Mouse (Mus musculus): ENCODE measurements around the gene Tulp1. TPM values are rescaled to one million over a fixed set of nuclear protein-coding genes. Genes with fewer than 3 reads are reported as not detected.

Gene Tulp1
- polyA plus RNA-seq, 1 experiment from 2014 or later = 3.3 TPM

DNA sequence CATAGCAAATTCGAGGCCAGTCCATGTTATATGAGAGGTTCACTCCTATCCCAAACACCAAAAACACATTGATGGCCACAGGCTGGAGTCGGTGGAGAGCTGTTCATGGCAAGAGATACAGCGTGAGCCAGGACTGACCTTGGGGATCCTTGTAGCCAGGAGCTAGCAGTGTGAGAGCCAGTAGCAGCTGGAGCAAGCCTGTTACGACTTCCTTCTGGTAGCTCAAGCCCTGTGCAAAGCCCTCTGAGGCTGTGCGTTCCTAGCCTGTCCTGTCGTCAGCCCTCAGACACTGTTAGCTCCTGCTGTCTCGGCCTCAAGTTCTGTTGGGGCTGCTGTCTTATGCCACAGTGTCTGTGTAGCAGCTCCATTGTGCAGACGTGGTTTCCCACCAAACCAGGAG is 41.2 kb downstream of the Tulp1 start:
- H3K36me3 ChIP-seq (ENCODE audit: control insufficient read depth, insufficient read depth, low read length) = peaks cover 21% of the 10 kb centered on the region
- WGBS = 90% methylated on average over 8 of the region's 8 CpGs
- H3K27ac ChIP-seq (ENCODE audit: low read depth, low read length) = no peak overlapping the region
- H3K27me3 ChIP-seq (replicated peaks; ENCODE audit: control insufficient read depth, insufficient read depth, low read length) = no peaks in the 10 kb centered on the region
- ATAC-seq (replicated peaks; ENCODE audit: low FRiP score) (no peak), DNase-seq (ENCODE audit: low spot score) (no peak)
- H3K4me3 ChIP-seq (ENCODE audit: low read depth, low read length) = no peak overlapping the region
- no peak overlapping the region for H3K4me2 ChIP-seq
- no peaks in the 10 kb centered on the region for H3K9me3 ChIP-seq (ENCODE audit: control insufficient read depth, low read length)
- H3K9ac ChIP-seq (ENCODE audit: low read depth, low read length) = no peak overlapping the region
- peaks cover 10% of the 10 kb centered on the region for H3K4me1 ChIP-seq (replicated peaks; ENCODE audit: control insufficient read depth, insufficient read depth, low read length)

DNA sequence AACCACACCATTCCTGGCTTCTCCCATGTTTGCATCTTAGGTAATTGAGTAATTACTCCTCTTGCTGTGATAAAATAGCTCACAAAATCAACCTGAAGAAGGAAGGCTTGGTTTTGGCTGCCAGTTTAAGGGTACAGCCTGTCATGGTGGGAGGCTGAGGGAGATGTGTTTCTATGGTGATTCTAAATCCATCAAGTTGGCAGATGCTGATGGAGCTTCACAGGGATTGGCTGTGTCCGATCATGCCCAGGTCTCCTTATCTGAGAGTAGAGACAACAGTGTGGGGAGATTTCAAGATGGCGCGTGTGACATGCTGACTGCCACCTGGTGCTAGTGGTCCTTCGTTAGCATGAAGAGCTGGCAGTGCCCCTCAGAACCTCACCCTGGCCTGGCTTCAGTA is 43.3 kb downstream of the Tulp1 start:
- DNase-seq (ENCODE audit: low spot score) (no peak), ATAC-seq (replicated peaks; ENCODE audit: low FRiP score) (no peak)
- peaks cover 12% of the 10 kb centered on the region for H3K4me1 ChIP-seq (replicated peaks; ENCODE audit: control insufficient read depth, insufficient read depth, low read length)
- WGBS = 90% methylated on average over 4 of the region's 4 CpGs
- H3K27me3 ChIP-seq (replicated peaks; ENCODE audit: control insufficient read depth, insufficient read depth, low read length) = no peaks in the 10 kb centered on the region
- H3K4me3 ChIP-seq (ENCODE audit: low read depth, low read length) = no peak overlapping the region
- H3K9ac ChIP-seq (ENCODE audit: low read depth, low read length) = no peak overlapping the region
- H3K9me3 ChIP-seq (ENCODE audit: control insufficient read depth, low read length) = no peaks in the 10 kb centered on the region
- no peak overlapping the region for H3K4me2 ChIP-seq
- peaks cover 25% of the 10 kb centered on the region for H3K36me3 ChIP-seq (ENCODE audit: control insufficient read depth, insufficient read depth, low read length)
- no peak overlapping the region for H3K27ac ChIP-seq (ENCODE audit: low read depth, low read length)

GRCm38 (mm10) chr17:28317725-28318124 is 47.3 kb downstream of the Tulp1 start:
- Histone ChIP-seq H3K36me3 (ENCODE audit: control insufficient read depth, insufficient read depth, low read length) (peaks cover 25% of the 10 kb centered on the region), H3K4me1 (replicated peaks; ENCODE audit: control insufficient read depth, insufficient read depth, low read length) (peaks cover 30% of the 10 kb centered on the region), H3K27ac (ENCODE audit: low read depth, low read length) (no peak overlapping the region; the same call in 1 of the 2 replicates), H3K9me3 (ENCODE audit: control insufficient read depth, low read length) (no peaks in the 10 kb centered on the region), H3K27me3 (replicated peaks; ENCODE audit: control insufficient read depth, insufficient read depth, low read length) (no peaks in the 10 kb centered on the region), H3K4me3 (ENCODE audit: low read depth, low read length) (no peak overlapping the region), H3K4me2 (no peak overlapping the region), H3K9ac (ENCODE audit: low read depth, low read length) (no peak overlapping the region)
- DNase-seq (ENCODE audit: low spot score) (no peak), ATAC-seq (replicated peaks; ENCODE audit: low FRiP score) (0 out of 2 replicates have a peak, but pooled peaks have one; percentile 11)
- WGBS = 68% methylated on average over 9 of the region's 9 CpGs

GRCm38 (mm10) chr17:28317091-28317490 is 47.9 kb downstream of the Tulp1 start:
- WGBS = 62% methylated on average over 8 of the region's 8 CpGs
- Histone ChIP-seq H3K36me3 (ENCODE audit: control insufficient read depth, insufficient read depth, low read length) (peaks cover 25% of the 10 kb centered on the region), H3K4me1 (replicated peaks; ENCODE audit: control insufficient read depth, insufficient read depth, low read length) (peaks cover 34% of the 10 kb centered on the region), H3K9ac (ENCODE audit: low read depth, low read length) (no peak overlapping the region), H3K9me3 (ENCODE audit: control insufficient read depth, low read length) (no peaks in the 10 kb centered on the region), H3K27me3 (replicated peaks; ENCODE audit: control insufficient read depth, insufficient read depth, low read length) (no peaks in the 10 kb centered on the region), H3K27ac (ENCODE audit: low read depth, low read length) (no peak overlapping the region), H3K4me2 (no peak overlapping the region), H3K4me3 (ENCODE audit: low read depth, low read length) (no peak overlapping the region)
- ATAC-seq (replicated peaks; ENCODE audit: low FRiP score) (no peak), DNase-seq (ENCODE audit: low spot score) (no peak)

GRCm38 (mm10) chr17:28316476-28316875 is 48.5 kb downstream of the Tulp1 start:
- Histone ChIP-seq H3K4me3 (ENCODE audit: low read depth, low read length) (no peak overlapping the region), H3K4me1 (replicated peaks; ENCODE audit: control insufficient read depth, insufficient read depth, low read length) (peaks cover 35% of the 10 kb centered on the region), H3K27me3 (replicated peaks; ENCODE audit: control insufficient read depth, insufficient read depth, low read length) (no peaks in the 10 kb centered on the region), H3K9ac (ENCODE audit: low read depth, low read length) (no peak overlapping the region), H3K9me3 (ENCODE audit: control insufficient read depth, low read length) (no peaks in the 10 kb centered on the region), H3K4me2 (no peak overlapping the region), H3K36me3 (ENCODE audit: control insufficient read depth, insufficient read depth, low read length) (peaks cover 25% of the 10 kb centered on the region), H3K27ac (ENCODE audit: low read depth, low read length) (no peak overlapping the region)
- 89% methylated on average over 9 of the region's 9 CpGs for WGBS
- ATAC-seq (replicated peaks; ENCODE audit: low FRiP score) (no peak), DNase-seq (ENCODE audit: low spot score) (no peak)

GRCm38 (mm10) chr17:28315611-28316160 is 49.3 kb downstream of the Tulp1 start:
- Histone ChIP-seq H3K4me2 (no peak overlapping the region; the same call in 1 of the 2 replicates), H3K4me3 (ENCODE audit: low read depth, low read length) (no peak overlapping the region), H3K9me3 (ENCODE audit: control insufficient read depth, low read length) (no peaks in the 10 kb centered on the region), H3K36me3 (ENCODE audit: control insufficient read depth, insufficient read depth, low read length) (peaks cover 21% of the 10 kb centered on the region; the same call in 1 of the 2 replicates), H3K27ac (ENCODE audit: low read depth, low read length) (no peak overlapping the region), H3K9ac (ENCODE audit: low read depth, low read length) (no peak overlapping the region; the same call in 1 of the 2 replicates), H3K4me1 (replicated peaks; ENCODE audit: control insufficient read depth, insufficient read depth, low read length) (peaks cover 35% of the 10 kb centered on the region), H3K27me3 (replicated peaks; ENCODE audit: control insufficient read depth, insufficient read depth, low read length) (no peaks in the 10 kb centered on the region)
- WGBS = 92% methylated on average over 20 of the region's 20 CpGs
- DNase-seq (ENCODE audit: low spot score) (no peak), ATAC-seq (replicated peaks; ENCODE audit: low FRiP score) (no peak)

GRCm38 (mm10) chr17:28313880-28314225 is 51.2 kb downstream of the Tulp1 start:
- Histone ChIP-seq H3K4me2 (peak overlapping the region; percentile 89), H3K4me3 (ENCODE audit: low read depth, low read length) (peak overlapping the region; percentile 85), H3K9me3 (ENCODE audit: control insufficient read depth, low read length) (no peaks in the 10 kb centered on the region), H3K27me3 (replicated peaks; ENCODE audit: control insufficient read depth, insufficient read depth, low read length) (no peaks in the 10 kb centered on the region), H3K36me3 (ENCODE audit: control insufficient read depth, insufficient read depth, low read length) (peaks cover 17% of the 10 kb centered on the region; the same call in 1 of the 2 replicates), H3K27ac (ENCODE audit: low read depth, low read length) (peak overlapping the region; percentile 91), H3K4me1 (replicated peaks; ENCODE audit: control insufficient read depth, insufficient read depth, low read length) (peaks cover 35% of the 10 kb centered on the region), H3K9ac (ENCODE audit: low read depth, low read length) (peak overlapping the region; percentile 88)
- WGBS = 3% methylated on average over 11 of the region's 11 CpGs
- ATAC-seq (replicated peaks; ENCODE audit: low FRiP score) (peak; percentile 25), DNase-seq (ENCODE audit: low spot score) (no peak)

- Histone ChIP-seq H3K9me3 (ENCODE audit: control insufficient read depth, low read length) (no peaks in the 10 kb centered on the region), H3K36me3 (ENCODE audit: control insufficient read depth, insufficient read depth, low read length) (peaks cover 16% of the 10 kb centered on the region; the same call in 1 of the 2 replicates), H3K4me1 (replicated peaks; ENCODE audit: control insufficient read depth, insufficient read depth, low read length) (peaks cover 39% of the 10 kb centered on the region), H3K9ac (ENCODE audit: low read depth, low read length) (peak within 1 kb of the TSS; percentile 88), H3K27me3 (replicated peaks; ENCODE audit: control insufficient read depth, insufficient read depth, low read length) (no peaks in the 10 kb centered on the region), H3K27ac (ENCODE audit: low read depth, low read length) (peak within 1 kb of the TSS; percentile 91), H3K4me3 (ENCODE audit: low read depth, low read length) (peak within 1 kb of the TSS; percentile 85), H3K4me2 (peak within 1 kb of the TSS; percentile 89)
- DNase-seq (ENCODE audit: low spot score) (peak; percentile 98), ATAC-seq (replicated peaks; ENCODE audit: low FRiP score) (peak; percentile 95)
- under 1% methylated on average over 66 of the region's 69 CpGs for WGBS
Measured at GRCm38 (mm10) chr17:28313212-28313879, 51.7 kb downstream of the Tulp1 start, which contains the start of gene Fance. Fance (plus strand) TSS chr17:28313519.
